Comparison of ENCODE assay signal across 12 mouse cellular contexts in genomic region chr10:81362336-81362949, GRCm38 (mm10). TPM values are rescaled to one million over a fixed set of nuclear protein-coding genes. Genes with fewer than 3 reads are reported as not detected.
A peak's percentile ranks its signal among the peaks of the same experiment; 100 is the strongest.
DNase-seq lines count a peak whose midpoint lies in the region; ATAC-seq lines count a peak whose summit lies in the region.
"Had no signal": no experiment of that assay in that cellular context is flagged by ENCODE, and none has a peak within 500 bp of the region (broad histone marks: within the 10 kb centered on the region; RNA-seq: fewer than 3 reads in every experiment).

No protein-coding gene starts in this region.

- H3K36me3 ChIP-seq in hindbrain, embryonic 11.5 days (ENCODE audit: control insufficient read depth, insufficient read depth, low read length), result 0 out of 2 replicates have a peak, but pooled peaks cover 2% of the 10 kb centered on the region
- peaks cover 13% of the 10 kb centered on the region for H3K36me3 ChIP-seq in hindbrain, embryonic 12.5 days
- H3K36me3 ChIP-seq in midbrain, embryonic 16.5 days (ENCODE audit: control insufficient read depth, insufficient read depth, low read length), result peaks cover 2% of the 10 kb centered on the region; the same call in 1 of the 2 replicates

- H3K4me1 ChIP-seq in hindbrain, embryonic 11.5 days (replicated peaks; ENCODE audit: control insufficient read depth, insufficient read depth, low read length), result peaks cover 33% of the 10 kb centered on the region
- H3K4me1 ChIP-seq in hindbrain, embryonic 12.5 days, result peaks cover 67% of the 10 kb centered on the region
- H3K4me1 ChIP-seq in midbrain, embryonic 16.5 days (ENCODE audit: control insufficient read depth, insufficient read depth, low read length), result peaks cover 30% of the 10 kb centered on the region

- no peak overlapping the region for H3K9ac ChIP-seq in hindbrain, embryonic 11.5 days (ENCODE audit: low read depth, low read length)
- H3K9ac ChIP-seq in hindbrain, embryonic 12.5 days, result no peak overlapping the region
- H3K9ac ChIP-seq in midbrain, embryonic 16.5 days (ENCODE audit: low read depth, low read length), result no peak overlapping the region
- H3K9ac ChIP-seq: hindbrain, embryonic 13.5 days had no signal

- 79% methylated on average over 12 of the region's 12 CpGs for WGBS in hindbrain, embryonic 11.5 days
- WGBS in hindbrain, embryonic 12.5 days, result 78% methylated on average over 12 of the region's 12 CpGs
- 83% methylated on average over 12 of the region's 12 CpGs for WGBS in midbrain, embryonic 16.5 days

- H3K4me3 ChIP-seq in hindbrain, embryonic 11.5 days (ENCODE audit: low read depth, low read length), result no peak overlapping the region
- no peak overlapping the region for H3K4me3 ChIP-seq in hindbrain, embryonic 12.5 days
- no peak overlapping the region for H3K4me3 ChIP-seq in midbrain, embryonic 16.5 days (ENCODE audit: low read depth, low read length)
- H3K4me3 ChIP-seq: hindbrain, embryonic 13.5 days had no signal

- no peaks in the 10 kb centered on the region for H3K9me3 ChIP-seq in hindbrain, embryonic 11.5 days (ENCODE audit: control insufficient read depth, low read length)
- H3K9me3 ChIP-seq in hindbrain, embryonic 12.5 days (replicated peaks), result no peaks in the 10 kb centered on the region
- no peaks in the 10 kb centered on the region for H3K9me3 ChIP-seq in midbrain, embryonic 16.5 days (replicated peaks; ENCODE audit: control insufficient read depth, low read length, poor library complexity, severe bottlenecking)
- H3K9me3 ChIP-seq: hindbrain, embryonic 13.5 days had no signal

- no peak for ATAC-seq in hindbrain, embryonic 11.5 days (ENCODE audit: low FRiP score)
- no peak for ATAC-seq in hindbrain, embryonic 12.5 days (ENCODE audit: low FRiP score)
- ATAC-seq in erythroblast, adult 5-6 weeks (replicated peaks; ENCODE audit: low FRiP score, poor library complexity, severe bottlenecking), result peak; percentile 60
- ATAC-seq in megakaryocyte progenitor cell, adult 5-6 weeks (replicated peaks; ENCODE audit: poor library complexity), result peak; percentile 51
- ATAC-seq in midbrain, embryonic 16.5 days, result no peak

- 0 out of 2 replicates have a peak overlapping the region, but pooled peaks have one; percentile 5 for H3K4me2 ChIP-seq in hindbrain, embryonic 11.5 days (replicated peaks; ENCODE audit: low read depth, low read length)
- no peak overlapping the region for H3K4me2 ChIP-seq in hindbrain, embryonic 12.5 days (replicated peaks)
- no peak overlapping the region for H3K4me2 ChIP-seq in midbrain, embryonic 16.5 days (ENCODE audit: low read length)
- H3K4me2 ChIP-seq: hindbrain, embryonic 13.5 days had no signal

- DNase-seq in hindbrain, embryonic 11.5 days (ENCODE audit: low spot score), result no peak
- peak; percentile 20 for DNase-seq in NIH3T3 (ENCODE audit: low read depth)
- DNase-seq in left cerebral cortex, adult 9 months (ENCODE audit: low spot score in 2 of 2), result no peak
- DNase-seq in layer of hippocampus, adult 11-12 months (ENCODE audit: low spot score), result no peak
- DNase-seq: cerebellum, adult 11 months; right cerebral cortex, postnatal 14 days had no signal

- peaks cover 19% of the 10 kb centered on the region for H3K27me3 ChIP-seq in hindbrain, embryonic 11.5 days (ENCODE audit: control insufficient read depth, insufficient read depth, low read length)
- peaks cover 46% of the 10 kb centered on the region for H3K27me3 ChIP-seq in hindbrain, embryonic 12.5 days
- no peaks in the 10 kb centered on the region; the same call in 1 of the 2 replicates for H3K27me3 ChIP-seq in midbrain, embryonic 16.5 days (ENCODE audit: control insufficient read depth, insufficient read depth, low read depth, low read length)

- H3K27ac ChIP-seq in hindbrain, embryonic 11.5 days (ENCODE audit: low read depth, low read length), result no peak overlapping the region
- H3K27ac ChIP-seq in hindbrain, embryonic 12.5 days, result no peak overlapping the region
- H3K27ac ChIP-seq in midbrain, embryonic 16.5 days (ENCODE audit: low read length), result no peak overlapping the region
- H3K27ac ChIP-seq: hindbrain, embryonic 13.5 days had no signal

RNA-seq across cellular contexts. Expression of gene 4930404N11Rik, which starts 3.2 kb away (rescaled TPM):
- 0.47 TPM in 1 of 2 replicates, not detected in the other for polyA plus RNA-seq in hindbrain, embryonic 11.5 days (2014; fragmentation: Nextera tagmentation; extraction: Ambion mirVana)
- 0.52 and 0.88 TPM in 2 replicates for polyA plus RNA-seq in hindbrain, embryonic 12.5 days (2016; fragmentation: Nextera tagmentation; extraction: Ambion mirVana)
- total RNA-seq in erythroblast, adult 5-6 weeks (2015; ENCODE audit: low replicate concordance), result 15.6 and 27.0 TPM in 2 replicates
- total RNA-seq in erythroblast, adult 5-6 weeks (2017; ENCODE audit: low replicate concordance), result 35.7 and 41.5 TPM in 2 replicates
- 0.59 and 0.99 TPM in 2 replicates for total RNA-seq in megakaryocyte progenitor cell, adult 5-6 weeks (2015)
- 0.92 and 2.2 TPM in 2 replicates for total RNA-seq in megakaryocyte progenitor cell, adult 5-6 weeks (2017)
- 0.63 and 0.80 TPM in 2 replicates for polyA plus RNA-seq in midbrain, embryonic 16.5 days (2015; fragmentation: Nextera tagmentation; extraction: Ambion mirVana)

RNA-seq across cellular contexts. Expression of gene Mfsd12, which starts 5.2 kb away (rescaled TPM):
- polyA plus RNA-seq in hindbrain, embryonic 11.5 days (2014; fragmentation: Nextera tagmentation; extraction: Ambion mirVana), result 3.9 and 4.6 TPM in 2 replicates
- polyA plus RNA-seq in hindbrain, embryonic 12.5 days (2016; fragmentation: Nextera tagmentation; extraction: Ambion mirVana), result 11.4 and 12.9 TPM in 2 replicates
- 1.9 and 2.5 TPM in 2 replicates for total RNA-seq in erythroblast, adult 5-6 weeks (2015; ENCODE audit: low replicate concordance)
- total RNA-seq in erythroblast, adult 5-6 weeks (2017; ENCODE audit: low replicate concordance), result 8.7 and 10.6 TPM in 2 replicates
- 6.7 and 7.0 TPM in 2 replicates for total RNA-seq in megakaryocyte progenitor cell, adult 5-6 weeks (2015)
- total RNA-seq in megakaryocyte progenitor cell, adult 5-6 weeks (2017), result 12.1 and 12.6 TPM in 2 replicates
- 17.2 and 18.1 TPM in 2 replicates for polyA plus RNA-seq in midbrain, embryonic 16.5 days (2015; fragmentation: Nextera tagmentation; extraction: Ambion mirVana)

RNA-seq across cellular contexts. Expression of gene Hmg20b, which starts 12.2 kb away (rescaled TPM):
- 90.2 and 100 TPM in 2 replicates for polyA plus RNA-seq in hindbrain, embryonic 11.5 days (2014; fragmentation: Nextera tagmentation; extraction: Ambion mirVana)
- 92.0 and 93.4 TPM in 2 replicates for polyA plus RNA-seq in hindbrain, embryonic 12.5 days (2016; fragmentation: Nextera tagmentation; extraction: Ambion mirVana)
- total RNA-seq in erythroblast, adult 5-6 weeks (2015; ENCODE audit: low replicate concordance), result 9.2 and 14.6 TPM in 2 replicates
- total RNA-seq in erythroblast, adult 5-6 weeks (2017; ENCODE audit: low replicate concordance), result 14.1 and 30.2 TPM in 2 replicates
- total RNA-seq in megakaryocyte progenitor cell, adult 5-6 weeks (2015), result 24.5 and 29.0 TPM in 2 replicates
- 22.2 and 32.3 TPM in 2 replicates for total RNA-seq in megakaryocyte progenitor cell, adult 5-6 weeks (2017)
- 24.9 and 25.0 TPM in 2 replicates for polyA plus RNA-seq in midbrain, embryonic 16.5 days (2015; fragmentation: Nextera tagmentation; extraction: Ambion mirVana)

RNA-seq across cellular contexts. Expression of gene Fzr1, which starts 15.9 kb away (rescaled TPM):
- polyA plus RNA-seq in hindbrain, embryonic 11.5 days (2014; fragmentation: Nextera tagmentation; extraction: Ambion mirVana), result 83.0 and 92.1 TPM in 2 replicates
- polyA plus RNA-seq in hindbrain, embryonic 12.5 days (2016; fragmentation: Nextera tagmentation; extraction: Ambion mirVana), result 132 and 134 TPM in 2 replicates
- total RNA-seq in erythroblast, adult 5-6 weeks (2015; ENCODE audit: low replicate concordance), result 286 and 325 TPM in 2 replicates
- 463 and 486 TPM in 2 replicates for total RNA-seq in erythroblast, adult 5-6 weeks (2017; ENCODE audit: low replicate concordance)
- 17.1 and 21.7 TPM in 2 replicates for total RNA-seq in megakaryocyte progenitor cell, adult 5-6 weeks (2015)
- total RNA-seq in megakaryocyte progenitor cell, adult 5-6 weeks (2017), result 17.3 and 17.8 TPM in 2 replicates
- polyA plus RNA-seq in midbrain, embryonic 16.5 days (2015; fragmentation: Nextera tagmentation; extraction: Ambion mirVana), result 145 and 146 TPM in 2 replicates

RNA-seq across cellular contexts. Expression of gene Gipc3, which starts 19.4 kb away (rescaled TPM):
- polyA plus RNA-seq in hindbrain, embryonic 11.5 days (2014; fragmentation: Nextera tagmentation; extraction: Ambion mirVana), result not detected in 2 replicates
- polyA plus RNA-seq in hindbrain, embryonic 12.5 days (2016; fragmentation: Nextera tagmentation; extraction: Ambion mirVana), result not detected in 2 replicates
- not detected in 2 replicates for total RNA-seq in erythroblast, adult 5-6 weeks (2015; ENCODE audit: low replicate concordance)
- total RNA-seq in erythroblast, adult 5-6 weeks (2017; ENCODE audit: low replicate concordance), result not detected in 2 replicates
- total RNA-seq in megakaryocyte progenitor cell, adult 5-6 weeks (2015), result 0.32 TPM in 1 of 2 replicates, not detected in the other
- 0.17 TPM in 1 of 2 replicates, not detected in the other for total RNA-seq in megakaryocyte progenitor cell, adult 5-6 weeks (2017)
- polyA plus RNA-seq in midbrain, embryonic 16.5 days (2015; fragmentation: Nextera tagmentation; extraction: Ambion mirVana), result not detected in 2 replicates
- polyA plus RNA-seq: hindbrain, embryonic 13.5 days; neural tube, embryonic 11.5 days had no signal

Comparison
In these comparisons a context has a peak if more than half of its experiments do, and no peak if none do; other contexts are left out.
1. ATAC-seq: peak in erythroblast, adult 5-6 weeks (single experiment) and megakaryocyte progenitor cell, adult 5-6 weeks (single experiment); none in hindbrain, embryonic 11.5 days (single experiment), hindbrain, embryonic 12.5 days (single experiment) and midbrain, embryonic 16.5 days (single experiment).